Mouse (Mus musculus): ENCODE results near the gene Ndufb4. TPM values are rescaled to one million over a fixed set of nuclear protein-coding genes. Genes with fewer than 3 reads are reported as not detected.

The Ndufb4 gene
- polyA plus RNA-seq, 1 experiment: 99.2 TPM

- H3K27me3 ChIP-seq (ENCODE audit: control insufficient read depth, insufficient read depth, low read length): no peaks in the 10 kb centered on the region
- peak overlapping the region; percentile 50 for H3K4me3 ChIP-seq (replicated peaks; ENCODE audit: insufficient read depth, low read depth, low read length)
- peak; percentile 62 to 65 for DNase-seq
- no peaks in the 10 kb centered on the region for H3K4me1 ChIP-seq (ENCODE audit: control insufficient read depth, insufficient read depth, low read length)
- 9% methylated on average over 17 of the region's 17 CpGs for WGBS
- H3K27ac ChIP-seq (ENCODE audit: insufficient read depth, low read length): peak overlapping the region; percentile 29; the same call in 1 of the 2 replicates
- TF ChIP-seq POLR2A (IDR thresholded peaks at IDR 0.05; ENCODE audit: borderline replicate concordance, insufficient read depth, low read length): no peak
- TF ChIP-seq CTCF (IDR thresholded peaks at IDR 0.05; ENCODE audit: borderline replicate concordance, insufficient read depth, low read depth, low read length): no peak
These were observed 21.9 kb upstream of the Ndufb4 start for GRCm38 (mm10) chr16:37676024-37676676.

GRCm38 (mm10) chr16:37675326-37675725, 21.1 kb upstream of the Ndufb4 start:
- Histone ChIP-seq H3K4me3 (replicated peaks; ENCODE audit: insufficient read depth, low read depth, low read length) (no peak overlapping the region), H3K4me1 (ENCODE audit: control insufficient read depth, insufficient read depth, low read length) (no peaks in the 10 kb centered on the region), H3K27ac (ENCODE audit: insufficient read depth, low read length) (no peak overlapping the region), H3K27me3 (ENCODE audit: control insufficient read depth, insufficient read depth, low read length) (no peaks in the 10 kb centered on the region)
- 92% methylated on average over 5 of the region's 5 CpGs for WGBS
- DNase-seq: no peak
- no peak for TF ChIP-seq POLR2A (IDR thresholded peaks at IDR 0.05; ENCODE audit: borderline replicate concordance, insufficient read depth, low read length)
- TF ChIP-seq CTCF (IDR thresholded peaks at IDR 0.05; ENCODE audit: borderline replicate concordance, insufficient read depth, low read depth, low read length): no peak

GRCm38 (mm10) chr16:37670666-37671283, 16.5 kb upstream of the Ndufb4 start:
- no peak overlapping the region for H3K4me3 ChIP-seq (replicated peaks; ENCODE audit: insufficient read depth, low read depth, low read length)
- H3K27ac ChIP-seq (ENCODE audit: insufficient read depth, low read length): no peak overlapping the region
- no peak for DNase-seq
- WGBS: 25% methylated on average over 4 of the region's 4 CpGs
- no peaks in the 10 kb centered on the region for H3K4me1 ChIP-seq (ENCODE audit: control insufficient read depth, insufficient read depth, low read length)
- TF ChIP-seq POLR2A (IDR thresholded peaks at IDR 0.05; ENCODE audit: borderline replicate concordance, insufficient read depth, low read length): no peak
- no peak for TF ChIP-seq CTCF (IDR thresholded peaks at IDR 0.05; ENCODE audit: borderline replicate concordance, insufficient read depth, low read depth, low read length)
- H3K27me3 ChIP-seq (ENCODE audit: control insufficient read depth, insufficient read depth, low read length): no peaks in the 10 kb centered on the region

- Histone ChIP-seq H3K4me3 (replicated peaks; ENCODE audit: insufficient read depth, low read depth, low read length) (no peak overlapping the region), H3K27me3 (ENCODE audit: control insufficient read depth, insufficient read depth, low read length) (no peaks in the 10 kb centered on the region), H3K27ac (ENCODE audit: insufficient read depth, low read length) (no peak overlapping the region), H3K4me1 (ENCODE audit: control insufficient read depth, insufficient read depth, low read length) (no peaks in the 10 kb centered on the region)
- WGBS: 81% methylated on average over 5 of the region's 5 CpGs
- DNase-seq: no peak
- TF ChIP-seq CTCF (IDR thresholded peaks at IDR 0.05; ENCODE audit: borderline replicate concordance, insufficient read depth, low read depth, low read length) (no peak), POLR2A (IDR thresholded peaks at IDR 0.05; ENCODE audit: borderline replicate concordance, insufficient read depth, low read length) (no peak)
These were observed 11.2 kb upstream of the Ndufb4 start for GRCm38 (mm10) chr16:37665394-37665935.

- Histone ChIP-seq H3K4me1 (ENCODE audit: control insufficient read depth, insufficient read depth, low read length) (no peaks in the 10 kb centered on the region), H3K27me3 (ENCODE audit: control insufficient read depth, insufficient read depth, low read length) (no peaks in the 10 kb centered on the region), H3K4me3 (replicated peaks; ENCODE audit: insufficient read depth, low read depth, low read length) (no peak overlapping the region), H3K27ac (ENCODE audit: insufficient read depth, low read length) (no peak overlapping the region)
- no peak for TF ChIP-seq CTCF (IDR thresholded peaks at IDR 0.05; ENCODE audit: borderline replicate concordance, insufficient read depth, low read depth, low read length)
- no peak for TF ChIP-seq POLR2A (IDR thresholded peaks at IDR 0.05; ENCODE audit: borderline replicate concordance, insufficient read depth, low read length)
- no peak for DNase-seq
- WGBS: 72% methylated on average over 9 of the region's 9 CpGs
These were observed 9.6 kb upstream of the Ndufb4 start for GRCm38 (mm10) chr16:37663643-37664459.

GRCm38 (mm10) chr16:37656796-37657195, 2.5 kb upstream of the Ndufb4 start:
- no peak for DNase-seq
- TF ChIP-seq POLR2A (IDR thresholded peaks at IDR 0.05; ENCODE audit: borderline replicate concordance, insufficient read depth, low read length) (no peak), CTCF (IDR thresholded peaks at IDR 0.05; ENCODE audit: borderline replicate concordance, insufficient read depth, low read depth, low read length) (no peak)
- Histone ChIP-seq H3K27me3 (ENCODE audit: control insufficient read depth, insufficient read depth, low read length) (no peaks in the 10 kb centered on the region), H3K27ac (ENCODE audit: insufficient read depth, low read length) (no peak overlapping the region), H3K4me1 (ENCODE audit: control insufficient read depth, insufficient read depth, low read length) (peaks cover 7% of the 10 kb centered on the region; the same call in 1 of the 2 replicates), H3K4me3 (replicated peaks; ENCODE audit: insufficient read depth, low read depth, low read length) (no peak overlapping the region)
- WGBS: 30% methylated on average over 7 of the region's 7 CpGs

- H3K4me3 ChIP-seq (replicated peaks; ENCODE audit: insufficient read depth, low read depth, low read length): no peak overlapping the region
- WGBS: 43% methylated on average over 4 of the region's 4 CpGs
- no peaks in the 10 kb centered on the region for H3K27me3 ChIP-seq (ENCODE audit: control insufficient read depth, insufficient read depth, low read length)
- peaks cover 10% of the 10 kb centered on the region; the same call in 1 of the 2 replicates for H3K4me1 ChIP-seq (ENCODE audit: control insufficient read depth, insufficient read depth, low read length)
- no peak overlapping the region for H3K27ac ChIP-seq (ENCODE audit: insufficient read depth, low read length)
- no peak for TF ChIP-seq POLR2A (IDR thresholded peaks at IDR 0.05; ENCODE audit: borderline replicate concordance, insufficient read depth, low read length)
- no peak for DNase-seq
These were observed 1.6 kb upstream of the Ndufb4 start for GRCm38 (mm10) chr16:37655756-37656347.
